Mouse (Mus musculus) midbrain, postnatal 0 days (tissue): ENCODE measurements around the gene Fam229a. TPM values are rescaled to one million over a fixed set of nuclear protein-coding genes. Genes with fewer than 3 reads are reported as not detected.

Experiments used
- ATAC-seq: fragments of 200-750 bp; cut with Nextera tagmentation; 2 replicates; pipeline ENCODE4 v1.8.0; 2017; ENCODE audit warnings: moderate number of reproducible peaks, mild to moderate bottlenecking, moderate TSS enrichment, moderate library complexity; ENCODE audit not compliant: low FRiP score
- DNase-seq: peaks from one replicate; pipeline ENCODE4 v3.0.0-alpha.2; 2015; ENCODE audit warnings: low spot score
- H3K27ac ChIP-seq: fragments of 300-500 bp; sonication (generic); 2 replicates; pipeline ENCODE4 v1.5.1; 2014; ENCODE audit warnings: low read depth, mild to moderate bottlenecking, low read length, mixed read lengths
- H3K27me3 ChIP-seq: fragments of 300-500 bp; sonication (generic); 2 replicates; pipeline ENCODE4 v1.6.1; 2014; ENCODE audit warnings: low read length, control low read depth, mixed read lengths; ENCODE audit not compliant: insufficient read depth
- H3K36me3 ChIP-seq: fragments of 300-500 bp; sonication (generic); 2 replicates; pipeline ENCODE4 v1.6.1; 2014; ENCODE audit warnings: low read length, control low read depth, mixed read lengths; ENCODE audit not compliant: insufficient read depth
- H3K4me1 ChIP-seq: fragments of 300-500 bp; sonication (generic); 2 replicates; pipeline ENCODE4 v1.6.1; 2014; ENCODE audit warnings: mild to moderate bottlenecking, control low read depth, antibody characterized with exemption, low read length, mixed read lengths; ENCODE audit not compliant: insufficient read depth
- H3K4me2 ChIP-seq: fragments of 300-500 bp; sonication (generic); 2 replicates; pipeline ENCODE4 v1.6.1; 2014; ENCODE audit warnings: low read depth, mild to moderate bottlenecking, low read length, mixed read lengths; ENCODE audit not compliant: poor library complexity, severe bottlenecking
- H3K4me3 ChIP-seq: fragments of 300-500 bp; sonication (generic); 2 replicates; pipeline ENCODE4 v1.5.1; 2014; ENCODE audit warnings: low read depth, mild to moderate bottlenecking, low read length, moderate library complexity
- H3K9ac ChIP-seq: fragments of 300-500 bp; sonication (generic); replicated peaks from 2 replicates; pipeline ENCODE4 v1.6.1; 2014; ENCODE audit warnings: mild to moderate bottlenecking, low read length, moderate library complexity, mixed read lengths; ENCODE audit not compliant: poor library complexity, severe bottlenecking
- H3K9me3 ChIP-seq: fragments of 300-500 bp; sonication (generic); 2 replicates; pipeline ENCODE4 v1.6.1; 2016; ENCODE audit warnings: low read length, control low read depth
- CTCF ChIP-seq: IDR thresholded peaks from 2 replicates; pipeline ENCODE4 v1.5.1; 2016; ENCODE audit warnings: antibody characterized with exemption, mild to moderate bottlenecking
- WGBS: fragments of 180-500 bp; shearing (Covaris S2); extraction: QIAGEN DNeasy Blood & Tissue Kit; methylation state at CpG from one replicate; pipeline ENCODE4 v1.1.7; 2014; 5-methylcytosine and 5-hydroxymethylcytosine counted together
- polyA plus RNA-seq: library from polyadenylated mRNA; unstranded; fragments of >200 nt; fragmentation: Nextera tagmentation; extraction: Ambion mirVana; gene quantifications from 2 replicates; pipeline ENCODE4 v1.2.1, GENCODE M21; 2015
- total RNA-seq: library from RNA; depleted of rRNA; stranded (reverse); fragments of >200 nt; gene quantifications from 2 replicates; pipeline ENCODE4 v1.2.3, GENCODE M21; 2014

Fam229a gene
- total and polyA plus RNA-seq, 2 experiments from 2014 or later, result 4.3 TPM; not detected in 1

GRCm38 (mm10) chr4:129511413-129512096, 20.6 kb downstream of the Fam229a start:
- H3K27me3 ChIP-seq, result no peaks in the 10 kb centered on the region
- no peak for ATAC-seq
- no peak overlapping the region for H3K9ac ChIP-seq
- no peaks in the 10 kb centered on the region for H3K9me3 ChIP-seq
- 21% methylated on average over 6 of the region's 6 CpGs for WGBS
- H3K4me2 ChIP-seq, result no peak overlapping the region
- no peaks in the 10 kb centered on the region; the same call in 1 of the 2 replicates for H3K4me1 ChIP-seq
- no peak overlapping the region for H3K27ac ChIP-seq
- H3K4me3 ChIP-seq, result no peak overlapping the region
- H3K36me3 ChIP-seq, result peaks cover 2% of the 10 kb centered on the region; the same call in 1 of the 2 replicates
- TF ChIP-seq CTCF, result no peak
- peak; percentile 48 for DNase-seq

DNA sequence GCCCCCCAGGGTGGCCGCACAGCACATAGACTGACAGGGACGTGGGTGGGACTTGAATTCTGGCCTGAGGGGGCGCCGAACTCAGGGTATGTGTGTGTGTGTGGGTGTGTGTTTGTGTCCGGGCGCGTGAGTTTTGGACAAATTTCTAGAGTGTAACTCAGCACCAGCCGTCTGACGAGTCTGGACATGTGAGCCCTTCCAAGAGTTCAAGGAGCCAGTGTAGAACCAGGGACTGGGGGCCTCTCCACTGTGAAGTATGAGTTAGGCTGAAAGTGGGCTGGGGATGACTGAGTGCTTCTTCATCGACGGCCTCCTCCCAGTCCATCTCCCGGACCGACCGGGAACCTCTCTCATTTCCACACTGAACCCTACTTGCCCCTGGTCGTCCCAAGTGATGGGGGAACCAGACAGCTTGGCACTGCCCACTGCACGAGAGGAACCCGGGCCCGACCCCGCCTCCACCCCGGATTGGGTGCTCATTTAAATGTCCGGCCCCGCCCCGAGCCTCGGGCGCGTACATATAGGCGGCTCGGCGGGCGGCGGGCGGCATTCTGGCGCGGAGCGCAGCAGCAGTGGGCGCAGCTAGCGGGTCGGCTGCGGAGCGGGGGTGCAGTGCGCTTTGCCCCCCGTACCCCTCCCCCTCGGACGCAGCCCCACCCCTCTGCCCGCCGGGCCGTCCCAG, 22.2 kb downstream of the Fam229a start, which contains the start of gene Marcksl1:
TSS of gene Marcksl1 (plus strand) at position 496 of the 682 bp plus-strand sequence.
- peak within 1 kb of the TSS; percentile 100 for H3K9ac ChIP-seq
- H3K36me3 ChIP-seq, result peaks cover 14% of the 10 kb centered on the region; the same call in 1 of the 2 replicates
- DNase-seq (peak; percentile 93), ATAC-seq (peak; percentile 82)
- H3K4me1 ChIP-seq, result no peaks in the 10 kb centered on the region; the same call in 1 of the 2 replicates
- peak within 1 kb of the TSS; percentile 100 for H3K4me3 ChIP-seq
- WGBS, result 6% methylated on average over 42 of the region's 47 CpGs
- TF ChIP-seq CTCF, result no peak
- peak within 1 kb of the TSS; percentile 98 for H3K27ac ChIP-seq
- no peaks in the 10 kb centered on the region for H3K27me3 ChIP-seq
- H3K9me3 ChIP-seq, result no peaks in the 10 kb centered on the region
- H3K4me2 ChIP-seq, result peak within 1 kb of the TSS; percentile 58

- H3K27ac ChIP-seq, result peak overlapping the region; percentile 98
- H3K4me3 ChIP-seq, result peak overlapping the region; percentile 100
- no peaks in the 10 kb centered on the region for H3K27me3 ChIP-seq
- 0% methylated on average over 12 of the region's 57 CpGs for WGBS
- peak; percentile 39 for ATAC-seq
- DNase-seq, result no peak
- TF ChIP-seq CTCF, result no peak
- peaks cover 19% of the 10 kb centered on the region; the same call in 1 of the 2 replicates for H3K36me3 ChIP-seq
- H3K4me1 ChIP-seq, result no peaks in the 10 kb centered on the region; the same call in 1 of the 2 replicates
- H3K4me2 ChIP-seq, result peak overlapping the region; percentile 58
- H3K9me3 ChIP-seq, result no peaks in the 10 kb centered on the region
- peak overlapping the region; percentile 100 for H3K9ac ChIP-seq
Measured at GRCm38 (mm10) chr4:129513891-129514290, 22.9 kb downstream of the Fam229a start.

DNA sequence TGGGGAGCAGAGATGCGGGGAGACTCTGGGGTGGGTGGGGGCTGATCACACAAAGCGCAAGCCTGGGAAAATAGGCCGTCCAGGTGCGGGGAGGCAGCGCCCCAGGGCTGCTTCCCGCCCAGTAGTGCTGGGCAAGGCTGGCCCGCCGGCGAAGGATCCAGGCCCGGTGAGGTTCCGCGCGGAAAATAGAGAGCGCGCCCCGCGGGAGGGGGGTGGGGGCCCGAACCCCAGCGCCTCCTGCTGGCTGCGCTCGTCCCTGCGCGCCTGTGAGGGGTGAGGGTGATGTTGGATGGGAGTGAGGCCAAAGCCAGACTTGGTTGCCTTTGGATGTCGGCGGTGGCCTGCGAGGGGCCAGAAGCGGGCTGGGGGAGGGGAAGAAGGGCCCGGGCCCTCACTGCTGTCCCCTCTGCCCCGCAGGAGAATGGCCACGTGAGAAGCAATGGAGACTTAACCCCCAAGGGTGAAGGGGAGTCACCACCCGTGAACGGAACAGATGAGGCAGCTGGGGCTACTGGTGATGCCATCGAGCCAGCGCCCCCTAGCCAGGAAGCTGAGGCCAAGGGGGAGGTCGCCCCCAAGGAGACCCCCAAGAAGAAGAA, 23.4 kb downstream of the Fam229a start:
- Histone ChIP-seq H3K9ac (peak overlapping the region; percentile 100), H3K4me1 (no peaks in the 10 kb centered on the region; the same call in 1 of the 2 replicates), H3K9me3 (no peaks in the 10 kb centered on the region), H3K27ac (peak overlapping the region; percentile 98), H3K27me3 (no peaks in the 10 kb centered on the region), H3K4me3 (peak overlapping the region; percentile 100), H3K36me3 (peaks cover 19% of the 10 kb centered on the region; the same call in 1 of the 2 replicates), H3K4me2 (peak overlapping the region; percentile 58)
- DNase-seq, result peak; percentile 71
- ATAC-seq, result peak; percentile 47
- TF ChIP-seq CTCF, result peak; percentile 83
- 1% methylated on average over 25 of the region's 35 CpGs for WGBS

DNA sequence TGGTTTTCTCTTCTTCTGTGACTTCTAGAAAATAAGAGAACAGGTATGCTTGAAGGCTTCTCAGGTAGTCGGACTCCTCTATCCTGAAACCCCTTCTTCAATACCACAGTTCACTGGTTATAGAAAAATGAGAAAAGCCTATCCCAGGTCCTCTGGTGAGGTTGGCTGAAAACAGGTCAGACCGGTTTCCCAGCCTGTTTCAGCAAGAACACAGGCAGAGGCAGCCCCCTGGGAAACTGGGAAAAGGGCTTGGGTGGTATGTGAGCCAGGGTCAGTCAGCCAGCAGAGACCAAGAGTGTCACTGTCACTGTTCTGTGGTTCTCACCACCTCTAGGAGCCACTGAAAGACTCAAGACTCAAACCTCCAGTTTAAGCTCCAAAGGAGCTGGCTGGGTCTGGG, 25.9 kb downstream of the Fam229a start:
- Histone ChIP-seq H3K27me3 (no peaks in the 10 kb centered on the region), H3K4me2 (no peak overlapping the region), H3K9me3 (no peaks in the 10 kb centered on the region), H3K4me1 (no peaks in the 10 kb centered on the region), H3K4me3 (no peak overlapping the region), H3K36me3 (peaks cover 24% of the 10 kb centered on the region; the same call in 1 of the 2 replicates), H3K27ac (no peak overlapping the region), H3K9ac (no peak overlapping the region)
- ATAC-seq, result no peak
- TF ChIP-seq CTCF, result no peak
- DNase-seq, result no peak
- WGBS, result 60% methylated on average over 2 of the region's 2 CpGs
